Mouse (Mus musculus): ENCODE results near the gene Gm12888.
"Not testable (repeated sequence)": the region's sequence is repeated elsewhere in the genome, so short reads cannot be mapped to it uniquely, and the experiment has no call there.

Gene Gm12888

DNA sequence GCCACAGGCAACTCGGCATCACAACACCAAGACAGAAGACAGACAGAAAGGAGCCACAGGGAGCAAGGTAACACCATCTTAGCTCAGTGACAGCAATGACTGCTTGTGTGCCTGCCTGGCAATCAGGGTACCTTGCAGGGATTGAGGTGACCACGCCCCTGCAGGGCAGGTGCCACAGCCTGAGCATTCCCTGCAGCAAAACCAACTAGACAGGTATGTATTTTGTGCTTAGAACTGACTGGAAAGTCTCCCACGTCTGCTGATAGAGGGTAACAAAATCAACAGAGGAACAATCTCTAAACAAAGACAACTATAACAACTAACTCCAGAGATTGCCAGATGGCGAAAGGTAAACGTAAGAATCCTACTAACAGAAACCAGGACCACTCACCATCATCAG lies at the start of gene Gm12888:
Gene Gm12888, minus strand, starts transcription at position 101 of the 400 bp plus-strand sequence.
- DNase-seq = not testable (repeated sequence)
